16 mouse cellular contexts compared by ENCODE assay signal in the genomic region with DNA sequence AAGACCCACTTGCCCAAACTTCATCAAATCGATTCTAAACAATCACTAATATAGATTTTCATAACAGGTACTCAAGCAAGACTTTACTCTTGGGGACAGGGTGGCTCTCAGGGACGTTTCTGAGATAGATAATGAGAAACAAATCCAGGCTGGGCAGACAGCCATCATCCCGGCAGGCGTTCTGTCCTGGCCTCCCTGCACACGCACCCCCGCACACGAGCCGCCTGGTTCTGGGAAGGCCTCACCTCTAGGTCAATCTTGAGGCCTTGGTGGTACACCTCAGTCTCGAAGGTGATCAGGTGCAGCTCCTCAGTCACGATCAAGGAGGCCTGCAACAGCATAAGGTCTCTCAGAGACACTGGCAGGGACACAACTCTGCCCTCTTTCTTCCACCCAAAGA. TPM values are rescaled to one million over a fixed set of nuclear protein-coding genes. Genes with fewer than 3 reads are reported as not detected.
DNase-seq lines count a peak whose midpoint lies in the region; TF ChIP-seq lines count a peak whose summit lies in the region.
"Had no signal": no experiment of that assay in that cellular context is flagged by ENCODE, and none has a peak within 500 bp of the region (broad histone marks: within the 10 kb centered on the region; RNA-seq: fewer than 3 reads in every experiment).

No protein-coding gene starts in this region.

- peak; percentile 32 for DNase-seq in cerebellum, adult 11-12 months
- DNase-seq in cerebellum, postnatal 4 days (ENCODE audit: low spot score in 2 of 2) = no peak
- DNase-seq in brain, embryonic 14.5 days (ENCODE audit: low read depth) = peak; percentile 18
- peak; percentile 44 for DNase-seq in cerebellum, adult 9-10 months
- DNase-seq in cerebellum, postnatal 25 days = peak; percentile 68 to 80
- no peak for DNase-seq in adrenal gland, adult (ENCODE audit: inconsistent age in 2 of 2, low spot score in 1 of 2)
- no peak for DNase-seq in adipocyte (ENCODE audit: low spot score)
- no peak for DNase-seq in testis, postnatal 14 days (ENCODE audit: low spot score)
- DNase-seq: adrenal gland, adult 8-10 months; adrenal gland, postnatal 36 days; gastrocnemius, adult 2 months; gastrocnemius, postnatal 36 days; heart, adult 18-20 months; heart, postnatal 10 days; kidney, adult 11 months; kidney, adult 9 months had no signal

- TF ChIP-seq POLR2A in brain, embryonic 14.5 days (IDR thresholded peaks at IDR 0.05; ENCODE audit: borderline replicate concordance, extremely low read depth, insufficient read depth, insufficient read length, poor library complexity, severe bottlenecking) = no peak

- TF ChIP-seq CTCF in brain, embryonic 14.5 days (IDR thresholded peaks at IDR 0.05; ENCODE audit: borderline replicate concordance, extremely low read depth, insufficient read depth, insufficient read length) = no peak

RNA-seq across cellular contexts. Expression of a gene that starts 36.9 kb away (rescaled TPM):
- 1.4 and 2.1 TPM in 2 replicates for polyA plus RNA-seq in brain, embryonic 14.5 days (2012; rRNA removed)

RNA-seq across cellular contexts. Expression of a gene that starts 43.3 kb away (rescaled TPM):
- polyA plus RNA-seq in brain, embryonic 14.5 days (2012; rRNA removed) = 29.1 and 36.9 TPM in 2 replicates

RNA-seq across cellular contexts. Expression of a gene that starts 45.6 kb away (rescaled TPM):
- 16.4 and 21.5 TPM in 2 replicates for polyA plus RNA-seq in brain, embryonic 14.5 days (2012; rRNA removed)

Comparison
In these comparisons a context has a peak if more than half of its experiments do, and no peak if none do; other contexts are left out.
1. DNase-seq: peak in cerebellum, adult 11-12 months (single experiment), brain, embryonic 14.5 days (single experiment), cerebellum, adult 9-10 months (single experiment) and cerebellum, postnatal 25 days (2 of 2); none in cerebellum, postnatal 4 days (0 of 2), adrenal gland, adult (0 of 2), adipocyte (single experiment) and testis, postnatal 14 days (single experiment).